Mouse (Mus musculus) WW6 (cell line): ENCODE measurements around the gene Srek1ip1.
A peak's percentile ranks its signal among the peaks of the same experiment; 100 is the strongest.

Source experiments
- DNase-seq: peaks from one replicate; pipeline ENCODE4 v3.0.0-alpha.2; 2013; ENCODE audit warnings: low read depth, low spot score

Srek1ip1 gene

DNA sequence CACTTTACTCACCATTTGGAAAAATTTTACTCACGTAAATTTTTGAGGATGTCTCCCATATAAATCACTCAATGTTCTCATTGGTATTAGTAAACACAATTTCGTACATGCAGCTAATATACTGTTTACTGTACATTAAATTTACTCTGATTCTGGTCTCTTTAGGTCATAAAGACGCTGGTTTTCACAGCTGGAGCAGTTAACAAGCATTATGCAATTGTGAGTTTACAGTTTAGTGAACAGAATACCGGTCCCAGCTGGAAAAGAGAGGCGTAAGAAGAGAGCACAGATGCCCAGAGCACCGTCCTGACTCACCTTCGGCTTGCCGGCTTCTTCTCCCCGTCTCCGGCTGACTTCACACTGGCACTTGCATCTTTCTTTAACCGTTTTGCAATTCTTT is at the start of gene Srek1ip1:
Gene Srek1ip1, plus strand, starts transcription at position 301 of the 400 bp plus-strand sequence.
- no peak for DNase-seq

DNA sequence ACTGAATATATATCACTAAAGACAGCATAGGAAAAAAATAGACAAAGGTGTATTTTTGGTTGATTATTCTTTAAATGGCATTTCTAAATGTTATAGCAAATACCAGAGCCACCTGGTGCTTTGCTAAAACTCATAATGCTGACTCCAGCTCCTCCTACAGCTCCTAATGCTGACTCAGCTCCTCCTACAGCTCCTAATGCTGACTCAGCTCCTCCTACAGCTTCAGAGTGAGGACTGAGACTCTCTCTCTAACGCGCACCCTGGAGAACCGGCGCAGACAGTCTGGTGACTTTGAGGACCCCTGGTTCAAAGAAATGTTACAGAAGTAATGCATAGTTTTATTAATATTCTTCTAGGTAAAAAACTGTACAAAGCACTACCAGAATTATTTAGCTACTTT is 49.4 kb upstream of the Srek1ip1 start:
- DNase-seq: no peak

DNA sequence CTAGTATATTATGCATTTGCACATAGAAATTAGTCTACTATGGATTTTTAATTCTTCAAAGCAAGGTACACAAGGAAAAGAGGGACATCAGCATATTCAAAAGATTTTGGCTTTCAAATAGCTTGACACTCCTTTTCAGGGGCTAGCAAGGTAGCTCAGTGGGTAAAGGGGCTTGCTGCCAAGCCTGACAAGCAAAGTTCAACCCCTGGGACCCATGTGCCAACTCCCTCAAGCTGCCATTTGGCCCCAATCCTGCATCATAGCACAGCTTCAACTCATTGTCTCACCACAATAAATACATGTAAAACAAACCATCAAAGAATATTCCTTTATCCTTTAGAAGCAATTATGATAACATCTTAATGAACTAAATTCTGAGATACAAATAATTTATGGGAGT is 45.3 kb upstream of the Srek1ip1 start:
- no peak for DNase-seq

DNA sequence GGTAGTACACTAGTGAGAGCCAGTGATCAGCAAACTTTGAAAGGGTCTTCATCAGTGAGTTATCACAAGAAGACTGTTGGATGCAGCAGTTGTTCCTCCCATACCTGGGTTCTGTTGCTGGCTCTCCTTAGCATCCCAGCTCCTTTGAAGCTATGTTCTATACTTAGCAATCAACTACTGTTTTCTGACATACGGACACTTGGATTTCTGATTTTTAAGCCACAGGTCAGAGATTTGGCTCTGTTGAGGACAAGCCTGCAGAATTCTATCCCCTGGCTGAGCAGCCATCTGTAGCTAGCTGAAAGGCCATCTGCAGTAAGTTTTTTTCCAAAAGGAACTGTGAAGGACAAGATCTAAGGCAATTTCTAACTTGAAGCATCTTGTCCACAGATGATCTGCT is 32.9 kb upstream of the Srek1ip1 start:
- no peak for DNase-seq

DNA sequence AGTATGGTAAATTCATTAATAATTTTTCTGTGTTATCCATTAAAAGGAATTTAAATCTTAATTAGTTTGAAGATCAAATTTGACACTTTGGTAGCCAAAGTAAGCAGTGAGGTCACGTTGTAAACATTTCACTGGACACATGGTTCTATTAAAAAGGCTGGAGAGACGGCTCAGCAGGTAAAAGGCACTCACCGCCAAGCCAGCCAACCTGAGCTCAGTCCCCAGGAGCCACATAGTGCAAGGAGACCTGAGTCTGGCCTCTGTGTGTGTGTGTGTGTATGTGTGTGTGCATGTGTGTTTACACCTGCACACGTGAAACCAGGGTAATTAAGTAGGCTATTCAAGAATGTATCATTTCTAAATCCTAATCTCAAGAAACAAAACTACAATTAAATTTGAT is 29.9 kb upstream of the Srek1ip1 start:
- DNase-seq: no peak

DNA sequence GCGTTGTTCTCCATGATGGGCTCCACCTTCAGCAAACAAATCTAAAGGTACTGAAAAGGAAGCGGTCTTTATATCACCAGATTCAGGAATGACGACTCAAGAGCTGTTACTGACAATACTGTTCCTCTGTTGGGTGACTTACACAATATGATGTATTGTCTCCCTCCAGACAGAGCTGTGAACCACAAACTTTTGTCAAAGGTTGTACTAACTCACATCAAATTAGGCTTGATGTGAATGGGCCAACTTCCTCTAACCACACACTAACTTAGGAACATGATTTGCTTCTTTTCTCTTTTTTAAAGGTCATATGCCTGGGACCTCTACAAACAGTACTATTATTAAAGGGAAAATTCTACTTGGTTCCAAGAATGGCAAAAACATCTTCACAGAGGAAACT is 29.1 kb upstream of the Srek1ip1 start:
- no peak for DNase-seq

DNA sequence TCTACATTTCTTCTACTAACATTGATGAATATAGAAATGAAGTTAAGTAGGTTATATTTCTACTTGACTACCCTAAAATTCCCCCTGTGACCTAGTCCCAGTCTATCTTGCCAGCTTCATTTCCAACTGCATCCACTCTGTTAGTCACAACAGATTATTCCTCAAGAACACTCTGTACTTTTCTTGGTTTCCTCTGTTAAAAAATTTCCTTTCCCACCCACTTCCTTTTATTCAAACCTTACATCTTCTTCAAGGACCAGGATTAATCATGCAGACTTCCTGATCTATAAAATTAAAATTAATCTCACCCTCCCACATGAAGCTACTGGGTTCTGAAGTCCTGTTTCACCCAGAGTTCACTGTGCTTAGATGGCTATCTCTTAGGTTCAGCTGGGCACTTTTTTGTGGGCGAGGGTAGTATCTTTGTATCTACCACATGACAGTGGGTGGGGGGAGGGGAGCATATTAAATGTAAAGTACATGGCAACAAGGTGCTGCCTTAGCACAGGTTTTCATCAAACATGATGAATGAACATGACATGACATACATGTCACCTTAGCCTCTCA is 13.1 kb upstream of the Srek1ip1 start:
- no peak for DNase-seq

DNA sequence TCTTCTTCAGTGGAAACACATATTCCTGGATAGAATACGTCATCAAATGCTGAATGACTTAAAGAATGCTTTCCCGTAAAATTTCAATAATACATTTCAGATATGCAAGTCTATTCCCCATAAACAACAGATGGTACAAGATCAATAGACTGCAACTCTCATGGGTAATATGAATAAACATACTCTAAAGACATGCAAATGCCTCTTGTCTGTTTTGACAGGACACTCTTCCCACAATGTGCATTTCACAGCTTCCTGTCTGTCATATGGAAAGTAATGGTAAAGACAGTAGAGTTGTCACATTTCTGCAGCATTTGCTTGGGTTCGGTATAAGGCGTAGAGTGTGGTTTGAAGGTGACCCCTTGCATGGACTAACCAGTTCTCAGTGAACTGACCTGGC is 5.0 kb upstream of the Srek1ip1 start:
- DNase-seq: no peak

DNA sequence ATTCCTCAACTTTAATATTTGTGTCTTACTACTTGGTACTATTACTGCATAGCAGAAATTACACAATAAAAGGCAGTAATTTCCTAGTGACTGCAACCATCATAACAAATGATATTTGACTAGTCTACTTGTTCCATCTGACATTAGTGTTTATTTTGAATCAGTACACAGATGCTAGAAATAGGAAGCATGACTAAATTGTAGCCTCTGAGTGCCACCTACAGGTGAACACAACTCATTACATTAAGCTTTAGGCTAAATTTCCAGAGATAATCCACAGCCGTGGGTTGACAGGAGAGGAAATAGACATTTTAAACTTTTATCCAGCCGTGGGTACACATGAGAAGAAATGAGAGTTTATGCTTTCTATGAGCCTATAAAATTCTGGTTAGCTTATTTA is 2.6 kb upstream of the Srek1ip1 start:
- DNase-seq: no peak

DNA sequence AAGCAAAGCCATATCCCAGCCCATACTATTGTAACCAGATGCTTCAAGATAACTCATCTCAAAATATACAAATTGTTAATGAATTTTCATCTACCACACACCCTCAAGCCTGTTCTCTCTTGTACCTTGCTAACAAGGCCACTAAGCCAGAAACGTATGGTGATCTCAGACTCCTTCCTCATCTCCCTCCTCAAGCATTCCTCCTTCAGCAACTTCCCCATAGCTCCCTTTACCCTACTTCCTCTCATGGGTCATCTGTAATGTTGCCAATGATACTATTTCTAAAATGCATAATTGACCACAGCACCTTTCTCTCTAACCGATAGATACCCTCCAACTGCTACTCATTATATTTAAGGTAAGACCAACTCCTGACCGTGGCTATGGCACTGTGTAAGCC is 2.1 kb downstream of the Srek1ip1 start:
- DNase-seq: no peak

DNA sequence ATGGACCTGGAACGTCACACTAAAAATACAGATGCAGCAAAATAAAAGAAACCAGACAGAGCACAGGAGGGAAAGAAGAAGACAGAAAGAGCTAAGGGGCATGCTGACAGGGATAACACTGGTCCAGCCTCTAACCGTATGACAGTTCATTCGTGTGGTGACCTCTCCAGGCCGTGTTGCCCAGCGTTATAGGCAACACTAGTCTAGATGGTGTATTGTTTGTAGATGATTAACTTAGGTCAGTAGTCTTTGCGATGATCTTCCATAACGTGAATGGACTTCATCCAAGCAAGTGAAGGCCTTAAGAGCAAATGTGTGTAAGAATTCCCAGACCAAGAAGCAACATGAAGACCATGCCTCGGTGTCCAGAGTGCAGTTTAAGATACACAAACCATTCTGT is 6.8 kb downstream of the Srek1ip1 start:
- DNase-seq: no peak

DNA sequence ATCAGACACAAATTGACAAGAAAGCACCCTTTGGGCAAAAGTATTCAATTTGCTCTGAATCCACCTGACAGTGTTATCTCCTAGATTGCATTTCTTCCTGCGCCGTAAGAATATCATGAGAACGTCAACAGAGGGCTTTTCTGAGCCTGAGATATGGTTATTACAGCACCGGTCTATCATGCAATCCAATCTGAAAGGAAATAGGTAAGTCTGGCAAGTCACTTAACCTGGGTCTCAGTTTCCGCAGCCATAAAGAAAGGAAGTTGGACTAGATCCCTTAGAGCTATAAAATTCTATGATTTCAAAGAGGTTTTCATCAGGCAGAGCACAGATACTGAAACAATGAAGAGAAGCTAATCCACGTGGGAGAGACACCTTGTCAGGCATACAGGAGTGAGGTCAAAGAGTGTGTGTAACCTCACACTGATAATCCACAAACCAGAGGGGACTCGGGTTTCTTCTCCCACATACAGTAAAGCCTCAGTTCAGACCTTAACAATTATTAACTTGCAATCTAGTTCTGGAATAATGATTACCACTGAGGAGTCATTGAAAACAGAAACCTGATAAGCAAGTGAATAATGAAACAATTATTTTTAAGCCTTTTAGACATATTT is 7.4 kb downstream of the Srek1ip1 start:
- no peak for DNase-seq

DNA sequence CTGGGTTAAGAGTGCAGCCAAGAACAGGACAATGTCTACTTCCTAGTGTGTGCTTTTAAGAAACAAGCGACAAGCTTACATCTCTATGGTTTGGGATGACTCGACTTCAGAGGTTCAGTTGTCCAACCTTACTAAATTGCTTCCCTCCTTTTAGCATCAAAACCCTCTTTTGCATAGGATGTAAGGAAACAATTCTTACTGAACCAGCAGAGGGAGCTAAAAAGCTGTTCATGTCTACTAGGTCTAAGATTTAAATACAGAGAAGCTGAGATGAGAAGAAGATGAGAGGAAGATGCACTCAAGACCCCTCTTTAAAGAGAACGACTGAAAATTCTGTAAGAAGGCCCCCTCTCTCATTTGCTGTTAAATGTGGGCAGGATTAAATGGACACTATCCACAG is 13.4 kb downstream of the Srek1ip1 start:
- DNase-seq: no peak

DNA sequence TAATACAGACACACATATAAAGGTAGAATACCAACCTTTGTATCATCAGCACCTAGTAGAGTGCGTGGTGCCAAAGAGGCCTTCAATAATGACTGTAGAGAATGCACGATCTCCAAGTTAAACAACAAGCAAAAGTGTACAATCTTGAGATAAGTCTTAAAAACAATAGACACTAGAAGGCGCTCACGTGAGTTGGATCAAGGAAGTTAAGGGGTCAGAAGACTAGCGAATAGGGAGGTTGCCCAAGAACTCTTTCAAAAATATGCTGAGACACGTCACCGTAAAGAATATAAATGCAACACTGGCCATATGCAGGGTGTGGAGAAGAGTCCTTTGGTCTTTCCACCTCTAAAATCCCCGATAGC is 24.0 kb downstream of the Srek1ip1 start:
- no peak for DNase-seq

DNA sequence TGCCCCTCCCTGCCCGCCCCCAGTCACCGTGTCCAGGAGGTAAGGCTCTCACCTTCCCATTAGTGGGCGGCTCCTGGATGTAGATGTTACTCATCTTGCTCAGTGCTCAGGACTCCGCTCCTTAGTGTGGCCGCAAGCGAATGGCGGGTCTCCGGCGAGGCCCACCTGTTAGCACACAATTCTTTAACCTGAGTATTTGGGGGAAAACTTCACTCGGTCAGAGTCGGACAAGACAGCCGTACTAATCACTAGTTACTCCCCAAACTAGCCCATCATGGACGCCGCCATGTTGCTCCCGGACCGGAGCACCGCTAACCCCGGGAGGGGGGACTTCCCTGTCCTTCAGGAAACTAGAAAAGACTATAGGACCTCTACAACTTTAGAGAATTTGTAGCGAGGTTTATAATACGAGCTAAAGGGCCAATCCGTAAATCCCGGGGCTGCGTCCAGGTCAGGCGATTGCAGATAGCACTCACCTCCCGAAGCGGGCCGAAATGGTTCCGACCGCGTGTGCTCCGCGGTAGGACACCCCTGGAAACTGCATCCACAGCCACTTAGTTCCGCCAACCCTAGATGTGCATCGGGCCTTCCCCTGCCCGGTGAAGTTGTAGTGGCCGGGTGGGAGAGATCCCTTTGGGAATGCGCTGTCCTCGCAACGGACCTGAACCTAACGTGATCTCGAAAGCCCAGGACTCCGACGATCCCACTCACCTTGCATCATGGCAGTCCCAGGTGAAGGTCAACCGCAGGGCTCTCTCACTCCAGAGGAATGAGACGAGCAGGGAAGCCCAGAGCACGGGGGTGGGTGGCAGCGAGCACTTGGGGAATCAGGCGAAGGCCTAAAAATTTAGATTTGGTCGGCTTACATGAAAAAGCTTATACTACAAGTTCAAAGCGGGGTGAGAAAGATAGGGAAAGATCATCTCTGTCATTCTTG is 24.6 kb downstream of the Srek1ip1 start, which contains the start of gene Cwc27:
Gene Cwc27, minus strand, starts transcription at position 508 of the 937 bp plus-strand sequence.
- DNase-seq: peak; percentile 66

DNA sequence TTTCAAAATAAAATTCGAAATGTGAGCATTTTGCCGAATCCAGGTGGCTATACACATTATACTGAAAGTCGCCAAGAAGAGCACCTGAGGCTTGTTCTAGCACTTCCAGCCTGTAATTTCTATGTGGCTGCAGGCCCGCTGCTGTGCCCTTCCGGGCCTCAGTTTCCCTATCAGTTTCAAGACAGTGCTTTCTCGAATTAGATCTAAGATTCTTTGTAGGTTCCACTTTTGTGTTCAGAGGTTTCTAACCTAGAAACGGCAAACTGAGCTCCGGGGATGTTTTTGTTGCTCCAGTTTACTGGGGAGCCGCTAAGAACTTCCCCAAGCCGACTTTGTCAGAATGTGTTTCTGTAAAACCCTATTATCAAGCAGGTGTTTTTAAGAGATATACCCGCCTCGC is 25.4 kb downstream of the Srek1ip1 start:
- no peak for DNase-seq

DNA sequence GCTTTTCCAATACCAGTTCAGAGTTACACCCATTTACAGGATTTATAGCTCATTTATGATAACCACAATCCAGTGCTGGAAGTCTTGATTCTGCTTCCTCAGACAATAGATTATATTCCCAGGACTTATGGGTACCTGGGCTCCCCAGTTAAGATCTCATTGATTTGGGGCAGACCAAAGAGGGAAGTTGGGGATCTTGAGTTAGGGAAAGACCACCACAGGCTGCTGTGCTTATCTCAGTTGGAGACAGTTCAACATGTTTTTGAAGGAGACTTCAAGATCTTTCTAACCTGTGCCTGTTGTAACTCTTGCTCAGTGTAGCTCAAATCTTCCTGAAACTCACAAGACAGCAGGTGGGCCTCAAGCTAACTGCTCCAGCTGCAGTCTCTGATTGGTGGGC is 28.9 kb downstream of the Srek1ip1 start:
- DNase-seq: no peak

DNA sequence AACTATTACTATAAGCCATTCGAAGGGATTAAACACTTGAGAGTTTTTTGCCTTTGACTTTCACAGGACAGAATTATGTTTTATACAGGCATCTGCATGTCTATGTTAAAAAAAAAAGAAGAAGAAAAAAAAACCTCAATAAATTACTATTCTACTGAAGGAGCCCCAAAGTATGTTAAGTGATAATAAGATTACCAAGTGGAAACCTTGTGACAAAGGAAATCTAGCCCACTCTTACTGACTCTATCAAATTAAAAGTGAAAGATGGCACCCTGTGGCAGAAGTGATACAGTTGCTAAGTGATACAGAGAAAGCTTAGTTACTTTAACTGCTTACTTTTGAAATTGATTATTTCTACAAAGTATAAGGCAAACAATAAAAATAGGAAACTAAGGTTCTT is 29.6 kb downstream of the Srek1ip1 start:
- no peak for DNase-seq

DNA sequence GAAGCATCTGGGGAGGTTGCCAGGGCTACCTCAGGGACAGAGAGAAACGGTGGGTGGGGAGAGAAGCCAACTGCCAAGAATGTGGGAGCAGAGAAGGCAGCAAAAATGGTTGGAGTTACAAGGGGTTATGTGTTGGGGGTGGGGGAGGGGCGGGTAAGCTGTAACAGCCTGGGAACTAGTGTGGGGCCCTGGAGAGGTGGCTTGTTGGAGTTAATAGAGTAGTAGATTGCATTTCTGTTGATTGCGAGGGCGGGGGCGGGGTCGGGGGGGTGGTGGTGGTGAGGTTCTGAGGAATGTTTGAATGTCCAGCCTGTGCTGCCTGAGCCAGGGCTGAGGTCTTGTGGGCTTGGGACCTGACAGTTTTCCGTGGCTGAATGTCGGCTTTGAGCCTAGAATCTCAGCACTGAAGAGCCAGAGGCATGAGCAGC is 30.1 kb downstream of the Srek1ip1 start:
- no peak for DNase-seq

DNA sequence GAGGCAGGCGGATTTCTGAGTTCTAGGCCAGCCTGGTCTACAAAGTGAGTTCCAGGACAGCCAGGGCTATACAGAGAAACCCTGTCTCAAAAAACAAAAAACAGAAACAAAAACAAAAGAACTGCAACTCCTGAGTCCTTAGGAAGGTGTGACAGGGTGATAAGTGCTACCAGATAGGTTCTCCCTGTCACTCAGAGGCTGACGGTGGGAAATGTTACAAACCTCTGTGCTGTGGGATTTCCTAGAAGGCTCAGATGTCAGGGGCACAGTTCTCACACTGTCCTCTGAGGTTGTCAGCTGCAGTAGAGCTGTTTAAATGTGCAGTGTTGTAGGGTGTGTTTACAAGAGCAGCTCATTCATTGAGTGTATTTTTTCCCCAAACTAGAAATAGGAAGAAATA is 33.2 kb downstream of the Srek1ip1 start:
- DNase-seq: no peak

DNA sequence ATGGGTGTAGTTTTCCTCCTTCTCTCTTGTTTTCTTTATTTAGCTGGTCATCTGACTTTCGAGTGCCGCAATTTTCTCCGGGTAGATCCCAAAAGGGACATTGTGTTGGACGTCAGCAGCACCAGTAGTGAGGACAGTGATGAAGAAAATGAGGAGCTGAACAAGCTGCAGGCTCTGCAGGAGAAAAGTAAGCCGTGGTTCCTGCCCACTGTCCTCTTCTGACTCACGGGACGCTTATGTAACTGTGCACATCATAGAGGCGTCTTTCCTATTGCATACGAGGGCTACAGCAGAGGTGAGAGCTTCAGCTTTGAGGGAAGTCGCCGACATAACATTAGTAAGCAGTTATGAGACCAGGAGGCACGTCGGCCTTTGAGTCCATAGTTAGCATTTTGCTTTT is 40.5 kb downstream of the Srek1ip1 start:
- DNase-seq: no peak

DNA sequence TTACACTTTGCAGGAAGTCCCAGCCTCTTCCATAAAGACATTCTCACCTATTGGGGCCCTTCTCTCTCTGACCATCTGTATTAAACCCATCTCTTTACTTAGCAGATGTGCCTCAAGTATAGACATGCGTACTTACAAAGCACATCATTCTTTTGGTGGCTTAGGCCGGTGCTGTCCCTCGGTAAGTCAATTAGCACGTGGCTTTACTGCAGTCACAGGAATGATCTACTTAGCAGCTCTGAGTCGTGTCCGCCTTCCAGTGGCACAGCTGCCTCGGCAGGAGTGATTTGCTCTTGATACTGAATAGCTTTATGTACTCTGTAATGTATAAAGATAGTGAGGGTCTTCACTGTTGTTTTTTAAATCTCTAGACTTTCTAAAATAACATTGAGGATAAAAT is 45.3 kb downstream of the Srek1ip1 start:
- DNase-seq: no peak

DNA sequence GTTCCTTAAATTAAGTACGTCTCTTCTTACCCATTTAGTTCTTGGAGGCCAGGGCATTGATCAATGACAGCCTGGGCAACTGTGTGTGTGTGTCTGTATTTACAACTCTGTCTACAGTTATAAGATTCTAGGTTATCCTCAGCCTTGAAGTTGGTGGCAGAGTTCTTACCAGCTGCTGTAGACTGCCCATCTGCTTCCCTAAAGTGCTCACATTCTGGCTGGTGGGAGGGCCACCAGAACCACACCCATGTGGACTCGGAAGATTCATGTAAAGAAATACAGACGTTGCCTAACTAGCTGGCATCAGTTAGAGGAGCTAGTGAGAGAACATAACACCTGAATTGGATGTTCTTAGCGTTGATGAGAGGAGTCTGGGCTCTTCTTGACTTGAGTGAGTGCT is 49.7 kb downstream of the Srek1ip1 start:
- DNase-seq: no peak
